Mouse (Mus musculus): ENCODE measurements around the gene Tgm5. TPM values are rescaled to one million over a fixed set of nuclear protein-coding genes. Genes with fewer than 3 reads are reported as not detected.
"Not testable (repeated sequence)": the region's sequence is repeated elsewhere in the genome, so short reads cannot be mapped to it uniquely, and the experiment has no call there.

The Tgm5 gene
- polyA plus RNA-seq, 1 experiment from 2014 or later, result 0.05 TPM

DNA sequence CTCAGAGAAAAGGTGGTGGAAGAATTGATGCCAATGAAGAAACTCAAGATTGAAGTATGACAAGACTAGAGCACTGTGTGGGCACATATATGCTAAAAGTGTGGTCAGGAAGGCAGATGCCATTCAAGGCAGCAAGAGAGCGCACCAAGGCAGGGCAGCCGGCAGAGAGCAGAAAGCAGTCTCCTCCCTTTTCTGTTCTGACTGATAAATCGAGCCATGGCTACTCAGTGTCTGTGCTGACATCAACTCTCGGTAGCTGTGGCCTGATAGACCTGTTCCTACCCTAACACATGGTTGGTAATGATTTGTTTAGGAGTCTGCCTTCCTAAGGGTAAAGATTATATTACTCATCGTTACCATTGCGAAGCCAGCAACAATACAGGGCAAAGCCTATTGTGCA is 29.7 kb downstream of the Tgm5 start:
- 77% methylated on average over 6 of the region's 6 CpGs for WGBS
- Histone ChIP-seq H3K4me1 (replicated peaks; ENCODE audit: control insufficient read depth, insufficient read depth, low read length) (no peaks in the 10 kb centered on the region), H3K9ac (ENCODE audit: low read length) (no peak overlapping the region), H3K27ac (ENCODE audit: low read length) (no peak overlapping the region), H3K4me2 (ENCODE audit: low read depth, low read length) (no peak overlapping the region), H3K9me3 (ENCODE audit: control insufficient read depth, low read length) (no peaks in the 10 kb centered on the region), H3K4me3 (ENCODE audit: low read length) (no peak overlapping the region), H3K27me3 (ENCODE audit: control insufficient read depth, insufficient read depth, low read depth, low read length) (no peaks in the 10 kb centered on the region), H3K36me3 (ENCODE audit: control insufficient read depth, insufficient read depth, low read length) (no peaks in the 10 kb centered on the region)
- no peak for ATAC-seq (ENCODE audit: low read depth)

GRCm38 (mm10) chr2:121054060-121054459 is 31.6 kb downstream of the Tgm5 start:
- Histone ChIP-seq H3K4me1 (replicated peaks; ENCODE audit: control insufficient read depth, insufficient read depth, low read length) (no peaks in the 10 kb centered on the region), H3K4me2 (ENCODE audit: low read depth, low read length) (no peak overlapping the region), H3K27me3 (ENCODE audit: control insufficient read depth, insufficient read depth, low read depth, low read length) (no peaks in the 10 kb centered on the region), H3K27ac (ENCODE audit: low read length) (no peak overlapping the region), H3K4me3 (ENCODE audit: low read length) (no peak overlapping the region), H3K36me3 (ENCODE audit: control insufficient read depth, insufficient read depth, low read length) (no peaks in the 10 kb centered on the region), H3K9me3 (ENCODE audit: control insufficient read depth, low read length) (no peaks in the 10 kb centered on the region), H3K9ac (ENCODE audit: low read length) (no peak overlapping the region)
- 48% methylated on average over 2 of the region's 2 CpGs for WGBS
- no peak for ATAC-seq (ENCODE audit: low read depth)

- Histone ChIP-seq H3K36me3 (ENCODE audit: control insufficient read depth, insufficient read depth, low read length) (no peaks in the 10 kb centered on the region), H3K9me3 (ENCODE audit: control insufficient read depth, low read length) (no peaks in the 10 kb centered on the region), H3K4me2 (ENCODE audit: low read depth, low read length) (no peak overlapping the region), H3K27ac (ENCODE audit: low read length) (no peak overlapping the region), H3K4me3 (ENCODE audit: low read length) (no peak overlapping the region), H3K9ac (ENCODE audit: low read length) (no peak overlapping the region), H3K27me3 (ENCODE audit: control insufficient read depth, insufficient read depth, low read depth, low read length) (no peaks in the 10 kb centered on the region), H3K4me1 (replicated peaks; ENCODE audit: control insufficient read depth, insufficient read depth, low read length) (no peaks in the 10 kb centered on the region)
- no peak for ATAC-seq (ENCODE audit: low read depth)
- 80% methylated on average over 5 of the region's 5 CpGs for WGBS
These were observed 33.5 kb downstream of the Tgm5 start for GRCm38 (mm10) chr2:121052176-121052575.

- no peaks in the 10 kb centered on the region for H3K9me3 ChIP-seq (ENCODE audit: control insufficient read depth, low read length)
- H3K9ac ChIP-seq (ENCODE audit: low read length), result no peak overlapping the region
- no peak overlapping the region for H3K4me2 ChIP-seq (ENCODE audit: low read depth, low read length)
- no peak overlapping the region for H3K4me3 ChIP-seq (ENCODE audit: low read length)
- no peaks in the 10 kb centered on the region for H3K4me1 ChIP-seq (replicated peaks; ENCODE audit: control insufficient read depth, insufficient read depth, low read length)
- no peaks in the 10 kb centered on the region for H3K27me3 ChIP-seq (ENCODE audit: control insufficient read depth, insufficient read depth, low read depth, low read length)
- no peak for ATAC-seq (ENCODE audit: low read depth)
- WGBS, result 58% methylated on average over 4 of the region's 4 CpGs
- no peaks in the 10 kb centered on the region for H3K36me3 ChIP-seq (ENCODE audit: control insufficient read depth, insufficient read depth, low read length)
- no peak overlapping the region for H3K27ac ChIP-seq (ENCODE audit: low read length)
These were observed 40.0 kb downstream of the Tgm5 start for GRCm38 (mm10) chr2:121045653-121046052.

DNA sequence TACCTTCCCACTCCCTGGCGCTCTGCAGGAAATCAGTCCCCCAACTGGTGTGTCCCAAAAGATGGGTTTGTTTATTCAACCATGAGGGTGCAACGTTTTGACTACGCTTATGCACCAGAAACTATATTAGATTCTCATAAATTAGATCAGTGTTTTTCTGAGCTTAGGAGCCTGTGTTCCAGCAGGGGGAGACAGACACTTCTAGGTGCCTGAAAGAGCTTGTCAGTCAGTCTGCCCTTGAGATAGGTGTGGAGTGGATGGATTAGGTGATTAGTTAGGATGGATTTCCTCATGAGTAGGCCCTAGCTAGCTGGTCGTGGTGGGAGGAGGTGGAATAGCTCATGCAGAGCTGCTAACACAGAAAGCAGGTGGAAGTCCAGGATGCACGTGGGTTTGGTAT is 44.5 kb downstream of the Tgm5 start:
- Histone ChIP-seq H3K9me3 (ENCODE audit: control insufficient read depth, low read length) (no peaks in the 10 kb centered on the region), H3K4me1 (replicated peaks; ENCODE audit: control insufficient read depth, insufficient read depth, low read length) (no peaks in the 10 kb centered on the region), H3K4me2 (ENCODE audit: low read depth, low read length) (no peak overlapping the region), H3K27ac (ENCODE audit: low read length) (no peak overlapping the region), H3K27me3 (ENCODE audit: control insufficient read depth, insufficient read depth, low read depth, low read length) (no peaks in the 10 kb centered on the region), H3K4me3 (ENCODE audit: low read length) (no peak overlapping the region), H3K9ac (ENCODE audit: low read length) (no peak overlapping the region), H3K36me3 (ENCODE audit: control insufficient read depth, insufficient read depth, low read length) (no peaks in the 10 kb centered on the region)
- no peak for ATAC-seq (ENCODE audit: low read depth)
- 29% methylated on average over 5 of the region's 5 CpGs for WGBS

DNA sequence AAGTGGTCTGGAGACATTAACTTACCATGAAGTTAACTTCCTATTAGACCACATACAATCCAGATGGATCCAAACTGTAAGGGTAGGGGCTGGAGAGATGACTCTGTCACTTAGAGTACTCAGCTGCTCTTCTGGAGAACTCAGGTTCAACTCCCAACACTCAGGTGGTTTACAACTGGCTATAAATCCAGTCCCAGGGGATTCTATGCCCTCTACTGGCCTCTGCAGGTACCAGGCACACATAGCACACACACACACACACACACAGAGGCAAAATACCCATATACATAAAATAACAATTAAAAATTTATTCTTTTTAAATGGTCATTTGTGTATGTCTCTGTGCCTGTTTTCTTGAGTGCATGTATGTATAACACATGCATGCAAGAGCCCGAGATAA is 46.3 kb downstream of the Tgm5 start:
- WGBS, result 98% methylated on average over 1 of the region's 1 CpGs

DNA sequence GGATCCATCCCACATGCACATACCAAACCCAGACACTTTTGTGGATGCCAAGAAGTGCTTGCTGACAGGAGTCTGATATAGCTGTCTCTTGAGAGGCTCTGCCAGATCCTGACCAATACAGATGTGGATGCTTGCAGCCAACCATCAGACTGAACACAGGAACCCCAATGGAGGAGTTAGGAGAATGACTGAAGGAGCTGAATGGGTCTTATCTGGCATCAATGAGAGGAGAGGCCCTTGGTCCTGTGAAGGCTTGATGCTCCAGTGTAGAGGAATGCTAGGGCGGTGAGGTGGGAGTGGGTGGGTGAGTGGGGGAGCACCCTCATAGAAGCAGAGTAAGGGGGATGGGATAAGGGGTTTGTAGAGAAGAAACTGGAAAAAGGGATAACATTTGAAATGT is 46.8 kb downstream of the Tgm5 start:
- H3K9me3 ChIP-seq (ENCODE audit: control insufficient read depth, low read length); H3K4me2 ChIP-seq (ENCODE audit: low read depth, low read length); H3K27ac ChIP-seq (ENCODE audit: low read length); ATAC-seq (ENCODE audit: low read depth); H3K27me3 ChIP-seq (ENCODE audit: control insufficient read depth, insufficient read depth, low read depth, low read length); H3K9ac ChIP-seq (ENCODE audit: low read length); H3K36me3 ChIP-seq (ENCODE audit: control insufficient read depth, insufficient read depth, low read length); H3K4me3 ChIP-seq (ENCODE audit: low read length); H3K4me1 ChIP-seq (replicated peaks; ENCODE audit: control insufficient read depth, insufficient read depth, low read length): not testable (repeated sequence)
- 89% methylated on average over 1 of the region's 1 CpGs for WGBS

More for the DNA sequence above, 46.3 kb downstream of the Tgm5 start:
- Histone ChIP-seq H3K27ac (ENCODE audit: low read length) (no peak overlapping the region), H3K9ac (ENCODE audit: low read length) (no peak overlapping the region), H3K4me1 (replicated peaks; ENCODE audit: control insufficient read depth, insufficient read depth, low read length) (no peaks in the 10 kb centered on the region), H3K4me3 (ENCODE audit: low read length) (no peak overlapping the region), H3K36me3 (ENCODE audit: control insufficient read depth, insufficient read depth, low read length) (no peaks in the 10 kb centered on the region), H3K4me2 (ENCODE audit: low read depth, low read length) (no peak overlapping the region), H3K9me3 (ENCODE audit: control insufficient read depth, low read length) (no peaks in the 10 kb centered on the region), H3K27me3 (ENCODE audit: control insufficient read depth, insufficient read depth, low read depth, low read length) (no peaks in the 10 kb centered on the region)
- no peak for ATAC-seq (ENCODE audit: low read depth)

DNA sequence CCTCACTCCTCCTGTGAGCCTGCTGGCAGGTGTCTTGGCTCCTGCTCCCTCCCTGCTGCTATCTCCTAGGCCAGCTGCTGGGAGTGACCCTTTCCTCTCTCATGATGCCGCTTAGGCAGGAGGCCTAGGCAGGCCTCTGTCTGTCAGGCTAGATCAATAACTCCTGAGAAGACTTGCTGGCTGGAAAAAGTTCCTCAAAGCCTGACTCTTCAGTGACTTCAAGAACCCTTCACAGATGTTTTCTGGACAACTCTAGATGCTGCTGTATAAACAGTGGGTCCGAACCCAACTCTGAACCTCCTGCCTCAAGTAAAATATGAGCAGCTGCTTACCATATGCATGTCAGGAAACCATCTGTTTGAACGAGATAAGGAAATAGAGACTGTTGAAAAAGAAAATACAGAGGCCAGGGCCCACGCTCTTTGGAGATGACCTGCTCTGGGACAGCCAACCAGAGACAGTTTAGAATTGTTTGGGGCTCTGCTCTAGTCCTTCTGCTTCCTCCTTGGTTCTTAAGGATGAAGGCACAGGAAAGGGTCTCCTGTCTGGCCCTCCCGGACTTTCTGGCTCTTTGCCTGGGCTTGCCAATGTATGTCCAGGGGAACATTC is 48.8 kb downstream of the Tgm5 start, which contains the start of gene Epb42:
Gene Epb42 (minus strand): TSS at position 340 of the 609 bp plus-strand sequence.
- H3K9ac ChIP-seq (ENCODE audit: low read length), result no peak within 1 kb of the TSS
- H3K4me1 ChIP-seq (replicated peaks; ENCODE audit: control insufficient read depth, insufficient read depth, low read length), result no peaks in the 10 kb centered on the region
- WGBS, result 35% methylated on average over 5 of the region's 5 CpGs
- no peaks in the 10 kb centered on the region for H3K9me3 ChIP-seq (ENCODE audit: control insufficient read depth, low read length)
- H3K4me2 ChIP-seq (ENCODE audit: low read depth, low read length), result no peak within 1 kb of the TSS
- H3K27me3 ChIP-seq (ENCODE audit: control insufficient read depth, insufficient read depth, low read depth, low read length), result no peaks in the 10 kb centered on the region
- no peak within 1 kb of the TSS for H3K4me3 ChIP-seq (ENCODE audit: low read length)
- H3K27ac ChIP-seq (ENCODE audit: low read length), result no peak within 1 kb of the TSS
- no peaks in the 10 kb centered on the region for H3K36me3 ChIP-seq (ENCODE audit: control insufficient read depth, insufficient read depth, low read length)
- no peak for ATAC-seq (ENCODE audit: low read depth)

- Histone ChIP-seq H3K36me3 (ENCODE audit: control insufficient read depth, insufficient read depth, low read length) (peaks cover under 1% of the 10 kb centered on the region), H3K9me3 (ENCODE audit: control insufficient read depth, low read length) (no peaks in the 10 kb centered on the region), H3K4me2 (ENCODE audit: low read depth, low read length) (no peak overlapping the region), H3K27me3 (ENCODE audit: control insufficient read depth, insufficient read depth, low read depth, low read length) (no peaks in the 10 kb centered on the region), H3K4me3 (ENCODE audit: low read length) (no peak overlapping the region), H3K9ac (ENCODE audit: low read length) (no peak overlapping the region), H3K27ac (ENCODE audit: low read length) (no peak overlapping the region), H3K4me1 (replicated peaks; ENCODE audit: control insufficient read depth, insufficient read depth, low read length) (no peaks in the 10 kb centered on the region)
- 47% methylated on average over 5 of the region's 5 CpGs for WGBS
- no peak for ATAC-seq (ENCODE audit: low read depth)
These were observed 62.7 kb downstream of the Tgm5 start for GRCm38 (mm10) chr2:121022918-121023317.

DNA sequence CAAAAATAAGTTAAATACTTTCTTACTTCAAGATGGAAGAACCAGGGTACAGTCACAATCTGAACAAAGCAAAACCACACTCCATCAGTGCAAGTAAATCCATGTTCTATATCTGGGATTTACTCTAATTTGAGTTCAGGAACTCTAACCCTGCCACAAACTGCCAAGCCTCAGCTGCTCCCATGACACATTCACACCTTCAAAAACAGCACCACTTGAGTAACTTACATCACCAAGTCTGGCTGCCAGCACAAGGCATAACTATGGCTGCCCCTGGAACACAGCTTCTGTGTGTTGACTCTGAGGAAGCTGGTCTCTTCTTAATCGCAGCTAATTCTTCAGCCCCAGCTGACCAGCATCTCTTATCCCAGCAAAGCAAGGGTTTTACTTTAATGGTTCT is 68.5 kb downstream of the Tgm5 start:
- ATAC-seq (ENCODE audit: low read depth), result no peak
- 80% methylated on average over 1 of the region's 1 CpGs for WGBS
- Histone ChIP-seq H3K4me3 (ENCODE audit: low read length) (no peak overlapping the region), H3K27ac (ENCODE audit: low read length) (no peak overlapping the region), H3K36me3 (ENCODE audit: control insufficient read depth, insufficient read depth, low read length) (peaks cover 9% of the 10 kb centered on the region), H3K4me1 (replicated peaks; ENCODE audit: control insufficient read depth, insufficient read depth, low read length) (no peaks in the 10 kb centered on the region), H3K9ac (ENCODE audit: low read length) (no peak overlapping the region), H3K27me3 (ENCODE audit: control insufficient read depth, insufficient read depth, low read depth, low read length) (no peaks in the 10 kb centered on the region), H3K9me3 (ENCODE audit: control insufficient read depth, low read length) (no peaks in the 10 kb centered on the region), H3K4me2 (ENCODE audit: low read depth, low read length) (no peak overlapping the region)

All from lung, embryonic 16.5 days (tissue).